Mouse (Mus musculus): ENCODE data around the gene Pnpla2.

Pnpla2 gene

GRCm38 (mm10) chr7:141447110-141447991 is 7.6 kb upstream of the Pnpla2 start, which contains the start of gene Rplp2:
Gene Rplp2 (plus strand): TSS chr7:141447370.
- DNase-seq (ENCODE audit: low read depth, low spot score): peak; percentile 84

DNA sequence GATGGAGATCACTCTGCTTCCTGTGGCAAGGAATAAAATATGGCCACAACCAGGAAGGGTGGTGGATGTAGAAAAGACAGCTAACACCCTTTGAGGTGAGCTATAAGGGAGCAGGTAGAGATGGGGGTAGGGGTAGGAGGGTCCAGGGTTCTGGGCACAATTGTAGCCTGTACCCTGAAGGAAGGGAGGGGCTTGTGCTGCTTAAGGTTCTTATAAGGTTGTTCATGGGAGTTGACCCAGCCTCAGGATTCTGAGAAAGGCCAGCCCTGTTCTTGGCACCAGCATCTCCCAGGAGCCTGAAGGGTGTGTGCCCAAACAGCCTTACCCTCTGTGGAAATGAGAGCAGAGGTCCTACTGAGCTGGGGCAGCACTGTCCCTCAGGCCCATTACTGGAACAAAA is 3.1 kb upstream of the Pnpla2 start:
- no peak for DNase-seq (ENCODE audit: low read depth, low spot score)

DNA sequence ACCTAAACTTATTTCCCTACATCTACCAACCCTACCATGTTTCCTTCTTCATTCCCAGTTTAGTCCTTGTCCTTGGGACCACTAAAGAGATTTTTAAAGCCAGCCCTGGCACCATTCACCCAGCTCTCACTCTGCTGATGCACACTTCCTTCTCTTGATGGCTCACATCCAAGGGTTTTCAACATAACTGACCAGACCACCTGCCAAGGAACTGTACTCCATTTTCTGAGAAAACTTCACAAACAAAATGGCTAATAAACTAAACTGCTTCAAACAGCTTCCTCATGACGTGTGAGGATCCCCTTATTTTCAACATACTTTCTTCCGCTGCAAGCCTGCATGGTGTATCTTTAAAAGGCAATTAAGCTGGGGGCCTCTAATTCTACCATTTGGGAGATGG is 1.4 kb upstream of the Pnpla2 start:
- no peak for DNase-seq (ENCODE audit: low read depth, low spot score)

DNA sequence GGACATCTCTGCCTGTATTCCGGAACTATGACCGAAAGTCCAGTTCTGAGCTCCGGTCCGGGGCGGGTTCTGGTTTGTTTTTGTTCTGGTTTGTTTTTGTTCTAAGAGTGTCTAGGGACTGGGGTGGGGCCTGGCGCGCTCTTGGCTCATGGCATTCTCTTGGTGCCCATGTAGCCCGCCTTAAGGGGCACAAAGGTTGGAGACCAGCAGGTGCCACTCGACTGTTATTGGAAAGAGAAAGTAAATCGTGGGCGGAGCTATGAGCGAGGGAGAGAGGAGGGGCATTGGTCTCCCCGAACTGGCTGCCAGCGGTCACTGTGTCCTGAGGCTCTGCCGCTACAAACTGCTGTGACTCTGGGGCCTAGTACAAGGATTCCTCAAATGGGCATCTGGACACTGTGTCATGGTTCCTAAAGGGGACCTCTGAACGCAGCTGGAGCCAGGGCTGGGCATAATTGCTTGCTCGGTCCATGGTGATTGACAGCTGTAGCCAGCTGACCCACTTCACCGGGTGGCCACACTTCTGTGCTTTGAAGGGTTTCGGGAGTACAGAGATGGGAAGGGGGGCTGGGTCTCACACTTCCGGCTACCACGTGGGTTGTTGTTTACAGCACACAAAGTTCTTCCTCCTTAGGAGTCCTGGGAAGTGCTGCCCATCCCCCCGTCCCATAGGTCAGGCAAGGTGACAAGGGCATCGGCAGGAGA is 764 bp downstream of the Pnpla2 start:
- DNase-seq (ENCODE audit: low read depth, low spot score): no peak

GRCm38 (mm10) chr7:141456739-141457138 is 1.7 kb downstream of the Pnpla2 start:
- no peak for DNase-seq (ENCODE audit: low read depth, low spot score)

DNA sequence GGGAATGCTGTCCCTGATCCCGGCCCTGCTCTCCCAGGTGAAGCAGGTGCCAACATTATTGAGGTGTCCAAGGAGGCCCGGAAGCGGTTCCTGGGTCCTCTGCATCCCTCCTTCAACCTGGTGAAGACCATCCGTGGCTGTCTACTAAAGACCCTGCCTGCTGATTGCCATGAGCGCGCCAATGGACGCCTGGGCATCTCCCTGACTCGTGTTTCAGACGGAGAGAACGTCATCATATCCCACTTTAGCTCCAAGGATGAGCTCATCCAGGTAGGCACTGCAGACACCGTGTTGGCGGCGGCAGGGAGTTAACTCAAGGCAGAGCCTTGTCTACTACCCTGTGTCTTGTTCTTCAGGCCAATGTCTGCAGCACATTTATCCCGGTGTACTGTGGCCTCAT is 2.2 kb downstream of the Pnpla2 start:
- DNase-seq (ENCODE audit: low read depth, low spot score): no peak

GRCm38 (mm10) chr7:141457986-141458660 is 3.1 kb downstream of the Pnpla2 start:
- DNase-seq (ENCODE audit: low read depth, low spot score): no peak

DNA sequence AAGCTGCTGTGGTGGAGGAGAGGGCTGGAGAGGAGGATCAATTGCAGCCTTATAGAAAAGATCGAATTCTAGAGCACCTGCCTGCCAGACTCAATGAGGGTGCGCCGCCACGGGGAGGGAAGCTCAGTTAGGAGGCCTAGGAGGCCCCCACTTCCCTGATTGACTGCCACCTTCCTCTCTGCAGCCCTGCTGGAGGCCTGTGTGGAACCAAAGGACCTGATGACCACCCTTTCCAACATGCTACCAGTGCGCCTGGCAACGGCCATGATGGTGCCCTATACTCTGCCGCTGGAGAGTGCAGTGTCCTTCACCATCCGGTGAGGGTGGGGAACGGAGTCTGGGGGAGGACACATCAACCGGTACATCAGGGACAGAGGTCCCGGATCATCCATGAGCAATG is 3.7 kb downstream of the Pnpla2 start:
- DNase-seq (ENCODE audit: low read depth, low spot score): no peak

DNA sequence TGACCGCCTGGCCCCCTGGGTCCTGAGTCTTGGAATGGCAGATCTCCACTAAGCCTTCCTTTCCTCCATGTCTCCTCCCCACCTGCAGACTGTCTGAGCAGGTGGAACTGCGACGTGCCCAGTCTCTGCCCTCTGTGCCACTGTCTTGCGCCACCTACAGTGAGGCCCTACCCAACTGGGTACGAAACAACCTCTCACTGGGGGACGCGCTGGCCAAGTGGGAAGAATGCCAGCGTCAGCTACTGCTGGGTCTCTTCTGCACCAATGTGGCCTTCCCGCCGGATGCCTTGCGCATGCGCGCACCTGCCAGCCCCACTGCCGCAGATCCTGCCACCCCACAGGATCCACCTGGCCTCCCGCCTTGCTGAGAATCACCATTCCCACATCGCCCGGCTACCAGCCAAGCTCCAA is 4.3 kb downstream of the Pnpla2 start:
- no peak for DNase-seq (ENCODE audit: low read depth, low spot score)

DNA sequence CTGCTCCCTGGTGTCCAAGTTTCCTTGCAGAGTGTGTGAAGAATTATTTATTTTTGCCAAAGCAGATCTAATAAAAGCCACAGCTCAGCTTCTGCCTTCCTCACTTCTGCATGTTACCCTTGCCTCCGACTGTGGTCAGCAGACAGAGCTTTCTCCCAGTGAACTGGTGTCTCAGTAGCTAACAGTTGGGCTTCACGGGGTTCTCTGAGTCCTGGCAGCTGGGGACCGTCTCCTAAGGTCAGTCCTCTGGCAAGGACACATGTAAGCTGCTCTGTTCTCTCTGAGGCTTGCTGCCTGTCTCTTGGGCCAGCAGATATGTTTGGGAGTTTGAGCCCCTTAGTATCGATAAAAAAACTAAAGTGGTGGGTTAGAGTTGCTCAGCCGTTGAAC is 5.0 kb downstream of the Pnpla2 start:
- no peak for DNase-seq (ENCODE audit: low read depth, low spot score)

DNA sequence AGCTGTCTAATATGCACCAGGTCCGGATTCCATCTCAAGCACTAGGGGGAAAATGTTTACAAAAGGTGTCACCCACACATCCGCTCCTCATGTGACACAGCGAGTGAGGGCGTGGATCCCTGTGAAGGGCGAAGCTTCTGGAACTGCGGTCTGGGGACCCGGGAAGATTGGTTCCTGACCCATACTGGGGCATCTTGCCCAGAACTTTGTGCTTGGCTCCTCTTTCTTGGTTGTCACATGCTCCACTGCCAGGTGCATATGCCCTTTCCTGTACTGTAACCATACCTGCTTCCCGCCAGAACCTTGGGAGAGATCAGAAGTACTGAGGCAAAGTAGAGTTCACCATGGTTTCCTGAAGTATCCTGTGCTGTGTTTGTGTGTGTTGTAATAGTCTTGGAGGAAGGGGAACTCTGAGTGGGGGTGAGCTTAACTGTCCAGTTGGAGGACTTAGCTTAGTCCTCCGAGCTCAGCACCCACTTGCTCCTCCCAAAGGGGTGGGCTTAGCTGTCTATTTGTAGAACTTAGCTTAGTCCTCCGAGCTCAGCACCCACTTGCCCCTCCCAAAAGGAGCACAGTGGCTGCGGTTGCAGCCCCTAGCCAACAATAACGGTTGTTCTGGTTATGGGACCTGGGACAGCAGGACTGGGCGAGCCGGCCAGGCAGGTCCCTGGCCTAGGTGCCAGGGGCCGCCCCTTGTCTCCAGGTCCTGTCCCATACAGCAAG is 5.6 kb downstream of the Pnpla2 start, which contains the start of gene Cracr2b:
Gene Cracr2b, plus strand, starts transcription at position 704 of the 723 bp plus-strand sequence.
- DNase-seq (ENCODE audit: low read depth, low spot score): no peak

DNA sequence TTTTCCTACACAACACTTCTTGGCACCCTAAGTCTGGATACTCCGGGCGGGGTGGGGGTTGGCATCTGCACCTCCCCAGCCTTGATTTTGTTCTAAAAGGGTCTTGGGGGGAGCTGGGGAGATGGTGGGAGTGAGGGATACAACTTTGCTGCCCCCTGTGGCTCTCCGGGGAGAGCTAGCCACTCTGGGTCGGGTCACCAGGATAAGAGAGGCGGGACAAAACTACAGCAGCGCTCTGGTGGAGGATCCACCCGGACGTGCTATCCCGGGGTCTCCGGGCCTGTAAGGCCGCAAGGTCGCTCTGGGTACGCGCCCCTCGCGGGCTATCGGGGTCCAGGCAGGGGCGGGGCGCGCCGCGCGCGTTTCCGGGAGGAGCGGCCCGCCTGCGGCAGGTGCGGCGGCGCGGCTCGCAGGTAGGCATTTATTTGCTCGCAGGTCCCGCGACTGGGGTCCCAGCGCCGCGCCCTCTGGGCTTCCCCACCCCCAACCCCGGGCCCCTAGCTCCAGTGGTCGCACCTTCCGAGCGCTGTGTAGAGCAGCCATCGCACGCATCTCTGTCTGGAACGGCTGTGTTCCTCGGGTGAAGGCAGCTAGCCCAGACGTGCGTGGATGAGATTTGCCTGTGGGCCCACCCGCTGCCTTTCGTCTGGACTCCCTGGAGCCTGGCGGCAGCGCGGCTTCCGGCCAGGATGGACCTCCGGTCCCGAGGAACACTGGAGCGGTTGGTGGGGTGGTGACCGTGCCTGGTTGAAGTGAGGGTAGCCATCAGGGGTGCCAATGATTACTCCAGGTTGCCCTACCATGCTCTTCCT is 6.7 kb downstream of the Pnpla2 start:
- DNase-seq (ENCODE audit: low read depth, low spot score): no peak

DNA sequence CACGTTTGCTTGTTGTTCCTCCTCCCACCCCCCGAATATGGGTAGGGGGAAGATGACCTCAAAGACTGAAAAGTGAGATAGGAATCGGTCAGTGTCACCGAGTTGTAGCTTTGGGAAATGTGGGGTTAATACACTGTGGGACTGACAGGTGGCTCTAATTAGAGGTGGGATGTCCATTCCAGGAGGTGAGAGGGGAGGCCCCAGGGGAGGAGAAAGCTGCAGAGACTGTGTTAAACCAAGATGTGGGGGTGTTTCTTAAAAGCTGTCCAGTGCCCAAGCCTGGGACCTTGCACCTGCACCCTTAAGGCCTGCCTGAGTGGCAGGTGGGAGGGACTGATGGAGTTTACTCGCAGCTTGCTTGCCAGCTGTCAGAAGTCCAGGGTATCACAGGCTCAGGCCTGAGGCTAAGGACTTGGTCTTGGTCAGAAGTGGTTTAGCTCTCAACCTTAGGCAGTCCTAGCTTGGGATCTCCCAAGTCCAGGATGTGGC is 7.4 kb downstream of the Pnpla2 start:
- DNase-seq (ENCODE audit: low read depth, low spot score): no peak

GRCm38 (mm10) chr7:141463824-141464602 is 9.0 kb downstream of the Pnpla2 start:
- no peak for DNase-seq (ENCODE audit: low read depth, low spot score)

DNA sequence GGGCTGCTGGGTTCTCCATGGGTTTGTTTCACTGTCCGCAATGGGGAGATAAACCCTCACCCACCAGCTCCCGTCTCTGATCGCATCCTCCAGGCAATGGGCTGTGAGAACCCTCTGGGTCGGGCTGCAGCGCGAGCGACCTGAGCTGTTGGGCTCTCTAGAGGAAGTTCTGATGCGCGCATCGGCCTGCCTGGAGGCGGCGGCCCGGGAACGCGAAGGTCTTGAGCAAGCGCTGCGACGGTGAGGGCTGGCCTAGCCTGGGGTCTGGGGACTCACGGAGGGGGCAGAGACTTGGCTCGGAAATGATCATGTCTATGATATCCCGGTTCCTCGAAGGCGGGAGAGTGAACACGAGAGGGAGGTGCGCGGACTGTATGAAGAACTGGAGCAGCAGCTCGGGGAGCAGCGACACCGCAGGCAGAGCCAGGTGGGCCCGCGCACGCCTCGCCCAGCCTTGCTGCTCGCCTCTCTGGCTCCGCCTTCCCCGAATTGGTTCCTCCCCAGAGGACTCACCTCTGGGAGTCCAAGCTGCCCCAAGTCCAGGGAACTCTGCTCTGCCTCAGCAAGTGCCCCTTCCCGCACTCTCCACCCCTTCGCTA is 9.7 kb downstream of the Pnpla2 start:
- DNase-seq (ENCODE audit: low read depth, low spot score): no peak

GRCm38 (mm10) chr7:141465388-141466044 is 10.5 kb downstream of the Pnpla2 start:
- no peak for DNase-seq (ENCODE audit: low read depth, low spot score)

GRCm38 (mm10) chr7:141466045-141466394 is 11.0 kb downstream of the Pnpla2 start:
- DNase-seq (ENCODE audit: low read depth, low spot score): no peak

DNA sequence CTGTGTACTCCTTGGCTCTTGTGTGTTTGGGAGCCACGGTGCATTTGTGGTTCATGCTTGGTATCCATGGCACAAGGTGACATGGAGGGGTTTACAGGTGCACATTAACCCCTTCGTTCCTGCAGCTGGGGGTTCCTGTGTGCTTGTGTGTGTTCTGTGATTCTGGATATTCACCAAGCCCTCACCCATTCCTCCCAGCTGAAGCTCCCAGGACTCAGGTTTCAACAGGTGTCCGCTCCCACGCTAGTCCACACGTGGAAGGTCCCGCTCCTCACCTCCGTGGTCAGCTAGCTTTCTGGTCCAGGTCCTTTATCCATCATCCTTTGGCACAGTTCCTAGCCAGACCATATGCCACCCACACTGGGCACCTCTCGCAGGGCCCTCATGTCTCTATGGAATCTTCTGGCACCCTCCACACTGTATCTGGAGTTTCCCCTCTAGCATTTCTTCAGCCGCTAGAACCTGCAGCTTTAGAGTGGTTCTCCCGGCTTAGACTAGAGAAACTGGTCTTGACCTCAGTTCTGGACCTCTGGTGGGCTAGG is 11.7 kb downstream of the Pnpla2 start:
- DNase-seq (ENCODE audit: low read depth, low spot score): no peak
